Comparison of ENCODE assay signal across 8 mouse cellular contexts in the genomic region with DNA sequence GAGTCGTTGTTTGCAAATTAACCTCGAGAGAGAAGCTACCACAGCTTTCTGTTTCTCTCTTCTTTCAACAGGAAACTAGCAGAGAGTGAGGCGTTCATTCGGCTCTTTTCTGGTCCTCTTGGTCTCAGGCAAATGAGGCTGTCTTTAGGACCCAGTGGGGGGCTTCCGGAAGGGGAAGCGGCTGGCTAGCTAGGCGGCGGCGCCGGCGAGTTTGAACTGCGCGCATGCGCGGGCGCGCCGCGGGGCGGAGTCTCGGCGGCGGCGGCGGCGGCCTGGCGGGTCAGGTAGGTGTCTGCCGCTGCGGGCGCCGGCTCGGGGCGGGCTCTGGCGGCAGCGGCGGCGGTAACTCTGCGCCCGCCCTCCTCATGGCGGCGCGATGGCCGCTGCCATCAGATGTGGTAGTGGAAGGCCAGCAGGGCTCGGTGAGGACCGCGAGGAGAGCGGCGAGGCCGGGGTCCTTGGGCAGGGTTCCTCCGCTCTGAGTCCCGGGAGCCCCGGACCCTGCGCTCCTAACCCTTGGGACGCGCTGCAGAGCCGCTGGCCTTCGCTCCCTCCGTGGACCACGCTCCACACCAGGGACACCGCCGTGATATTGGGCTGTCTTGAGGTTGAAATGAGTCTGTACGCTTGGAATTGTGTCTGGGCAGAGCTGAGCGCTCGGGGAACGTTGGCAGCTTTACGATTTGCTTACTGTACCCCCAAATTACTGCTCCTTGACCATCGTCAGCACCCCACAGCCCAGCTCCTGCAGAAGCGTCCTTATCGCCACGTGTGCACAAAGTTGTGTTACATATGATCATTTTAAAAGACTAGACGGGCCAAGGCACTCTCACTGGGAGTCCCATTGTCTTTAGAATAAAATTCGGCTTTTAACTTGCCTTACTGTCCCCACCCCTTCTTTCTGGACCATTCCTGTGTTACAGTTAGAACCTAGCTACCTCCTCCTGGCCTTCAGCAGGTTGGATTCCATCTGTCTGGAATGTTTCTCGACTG. TPM values are rescaled to one million over a fixed set of nuclear protein-coding genes. Genes with fewer than 3 reads are reported as not detected.
A peak's percentile ranks its signal among the peaks of the same experiment; 100 is the strongest.
DNase-seq lines count a peak whose midpoint lies in the region; ATAC-seq lines count a peak whose summit lies in the region.

A gene (minus strand): TSS at position 171 of the 993 bp plus-strand sequence.
A gene (plus strand): TSS at position 249 of the 993 bp plus-strand sequence.

- H3K4me2 ChIP-seq in heart, embryonic 14.5 days (ENCODE audit: low read length): peak within 1 kb of the TSS; percentile 86
- H3K4me2 ChIP-seq in liver, embryonic 13.5 days: peak within 1 kb of the TSS; percentile 93
- peak within 1 kb of the TSS; percentile 81 for H3K4me2 ChIP-seq in stomach, embryonic 16.5 days (ENCODE audit: low read depth, low read length)

- no peaks in the 10 kb centered on the region for H3K36me3 ChIP-seq in heart, embryonic 14.5 days (ENCODE audit: control insufficient read depth, insufficient read depth, low read length)
- peaks cover 4% of the 10 kb centered on the region for H3K36me3 ChIP-seq in liver, embryonic 13.5 days
- no peaks in the 10 kb centered on the region for H3K36me3 ChIP-seq in stomach, embryonic 16.5 days (ENCODE audit: control insufficient read depth, insufficient read depth, low read length)

- WGBS in heart, embryonic 14.5 days: under 1% methylated on average over 67 of the region's 73 CpGs
- WGBS in liver, embryonic 13.5 days (ENCODE audit: insufficient replicate concordance): under 1% methylated on average over 64 of the region's 73 CpGs
- under 1% methylated on average over 73 of the region's 73 CpGs for WGBS in stomach, embryonic 16.5 days

- ATAC-seq in erythroid progenitor cell, adult 5-6 weeks (replicated peaks; ENCODE audit: low FRiP score, poor library complexity, severe bottlenecking): peak; percentile 74
- peak; percentile 87 for ATAC-seq in heart, embryonic 14.5 days (ENCODE audit: insufficient number of reproducible peaks, insufficient read depth, low FRiP score, low read depth)
- ATAC-seq in liver, embryonic 13.5 days (ENCODE audit: low read depth): peak; percentile 84
- peak; percentile 91 for ATAC-seq in stomach, embryonic 16.5 days (ENCODE audit: insufficient read depth, low FRiP score)

- DNase-seq in CD4-positive helper T cell, adult 2 months (ENCODE audit: low read depth, low spot score): peak; percentile 97
- peak; percentile 87 for DNase-seq in brain, embryonic 18.5 days (ENCODE audit: low read depth, low spot score)
- peak; percentile 96 for DNase-seq in kidney, postnatal 14 days
- DNase-seq in liver, embryonic 13.5 days: peak; percentile 83
- DNase-seq in neural tube, embryonic 10.5 days (ENCODE audit: extremely low spot score, low spot score): peak; percentile 96

- no peaks in the 10 kb centered on the region for H3K9me3 ChIP-seq in heart, embryonic 14.5 days (ENCODE audit: control insufficient read depth, low read length)
- H3K9me3 ChIP-seq in liver, embryonic 13.5 days (replicated peaks): no peaks in the 10 kb centered on the region
- no peaks in the 10 kb centered on the region for H3K9me3 ChIP-seq in stomach, embryonic 16.5 days (replicated peaks; ENCODE audit: control insufficient read depth, low read length)

- H3K27me3 ChIP-seq in heart, embryonic 14.5 days (ENCODE audit: control insufficient read depth, insufficient read depth, low read length): no peaks in the 10 kb centered on the region
- no peaks in the 10 kb centered on the region for H3K27me3 ChIP-seq in liver, embryonic 13.5 days
- H3K27me3 ChIP-seq in stomach, embryonic 16.5 days (ENCODE audit: control insufficient read depth, insufficient read depth, low read length): no peaks in the 10 kb centered on the region

- H3K4me1 ChIP-seq in heart, embryonic 14.5 days (ENCODE audit: control insufficient read depth in 2 of 2, insufficient read depth in 2 of 2, low read length in 2 of 2): peaks cover 0 to 15% of the 10 kb centered on the region in 2 experiments; a peak in 2 of 4 replicates
- peaks cover 28% of the 10 kb centered on the region for H3K4me1 ChIP-seq in liver, embryonic 13.5 days (replicated peaks)
- H3K4me1 ChIP-seq in stomach, embryonic 16.5 days (ENCODE audit: control insufficient read depth, insufficient read depth, low read length): peaks cover 12% of the 10 kb centered on the region; the same call in 1 of the 2 replicates

- peak within 1 kb of the TSS; percentile 92 for H3K9ac ChIP-seq in heart, embryonic 14.5 days (ENCODE audit: low read length)
- peak within 1 kb of the TSS; percentile 91 for H3K9ac ChIP-seq in liver, embryonic 13.5 days
- H3K9ac ChIP-seq in stomach, embryonic 16.5 days (ENCODE audit: low read length): peak within 1 kb of the TSS; percentile 90

- H3K4me3 ChIP-seq in heart, embryonic 14.5 days (ENCODE audit: control insufficient read depth in 1 of 2, insufficient read depth in 1 of 2, low read depth in 1 of 2, low read length in 2 of 2): peak within 1 kb of the TSS; percentile 76 to 83
- H3K4me3 ChIP-seq in liver, embryonic 13.5 days (replicated peaks): peak within 1 kb of the TSS; percentile 76
- peak within 1 kb of the TSS; percentile 84 for H3K4me3 ChIP-seq in stomach, embryonic 16.5 days (replicated peaks; ENCODE audit: low read length)

- H3K27ac ChIP-seq in heart, embryonic 14.5 days (replicated peaks in 1 of 2; ENCODE audit: control insufficient read depth in 1 of 2, insufficient read depth in 1 of 2, low read depth in 2 of 2, low read length in 2 of 2): peak within 1 kb of the TSS; percentile 89
- H3K27ac ChIP-seq in liver, embryonic 13.5 days: peak within 1 kb of the TSS; percentile 94
- H3K27ac ChIP-seq in stomach, embryonic 16.5 days (ENCODE audit: low read length): peak within 1 kb of the TSS; percentile 85

RNA-seq across cellular contexts. Expression of the first gene that starts in this region (rescaled TPM):
- total RNA-seq in erythroid progenitor cell, adult 5-6 weeks (2015; ENCODE audit: low replicate concordance): 21.8 and 42.5 TPM in 2 replicates
- 24.9 and 46.2 TPM in 2 replicates for total RNA-seq in erythroid progenitor cell, adult 5-6 weeks (2017; ENCODE audit: low replicate concordance)
- polyA plus RNA-seq in heart, embryonic 14.5 days (2014; fragmentation: Nextera tagmentation; extraction: Ambion mirVana): 9.6 and 11.0 TPM in 2 replicates
- polyA plus RNA-seq in liver, embryonic 13.5 days (2015; fragmentation: Nextera tagmentation; extraction: Ambion mirVana): 5.4 and 5.7 TPM in 2 replicates
- 9.5 and 9.9 TPM in 2 replicates for polyA plus RNA-seq in stomach, embryonic 16.5 days (2015; fragmentation: Nextera tagmentation; extraction: Ambion mirVana)

RNA-seq across cellular contexts. Expression of the second gene that starts in this region (rescaled TPM):
- total RNA-seq in erythroid progenitor cell, adult 5-6 weeks (2015; ENCODE audit: low replicate concordance): 28.5 and 28.9 TPM in 2 replicates
- 11.3 and 11.8 TPM in 2 replicates for total RNA-seq in erythroid progenitor cell, adult 5-6 weeks (2017; ENCODE audit: low replicate concordance)
- polyA plus RNA-seq in heart, embryonic 14.5 days (2014; fragmentation: Nextera tagmentation; extraction: Ambion mirVana): 25.5 and 30.5 TPM in 2 replicates
- 33.2 and 35.4 TPM in 2 replicates for polyA plus RNA-seq in liver, embryonic 13.5 days (2015; fragmentation: Nextera tagmentation; extraction: Ambion mirVana)
- 40.4 and 45.4 TPM in 2 replicates for polyA plus RNA-seq in stomach, embryonic 16.5 days (2015; fragmentation: Nextera tagmentation; extraction: Ambion mirVana)

Comparison
In these comparisons a context has a peak if more than half of its experiments do, and no peak if none do; other contexts are left out.
1. Peak in every context shown above with its lines: DNase-seq, ATAC-seq, H3K4me3 ChIP-seq and H3K27ac ChIP-seq.